Mouse (Mus musculus) ES-Bruce4 (cell line): ENCODE data around the gene Lins1. TPM values are rescaled to one million over a fixed set of nuclear protein-coding genes. Genes with fewer than 3 reads are reported as not detected.

Experiments used
- H3K27ac ChIP-seq: 2 replicates; pipeline ENCODE4 v1.5.1; 2012; ENCODE audit warnings: low read length, inconsistent platforms; ENCODE audit not compliant: insufficient read depth
- H3K27me3 ChIP-seq: 2 replicates; pipeline ENCODE4 v1.6.1; 2012; ENCODE audit warnings: mild to moderate bottlenecking, low read length, inconsistent platforms; ENCODE audit not compliant: control insufficient read depth, poor library complexity, insufficient read depth, severe bottlenecking
- H3K36me3 ChIP-seq: 2 replicates; pipeline ENCODE4 v1.6.1; 2012; ENCODE audit warnings: inconsistent platforms, mild to moderate bottlenecking, low read length, moderate library complexity; ENCODE audit not compliant: control insufficient read depth, poor library complexity, insufficient read depth, severe bottlenecking
- H3K4me1 ChIP-seq: one replicate; pipeline ENCODE4 v1.8.1; 2011; ENCODE audit warnings: low read length; ENCODE audit not compliant: control insufficient read depth, insufficient read depth
- H3K4me3 ChIP-seq: 2 replicates; pipeline ENCODE4 v1.5.1; 2011; ENCODE audit warnings: low read depth, mild to moderate bottlenecking, low read length
- H3K9ac ChIP-seq: 2 replicates; pipeline ENCODE4 v1.6.1; 2012; ENCODE audit warnings: low read depth, mild to moderate bottlenecking, inconsistent platforms; ENCODE audit not compliant: poor library complexity, severe bottlenecking
- H3K9me3 ChIP-seq: replicated peaks from 2 replicates; pipeline ENCODE4 v1.6.1; 2012; ENCODE audit warnings: mild to moderate bottlenecking, low read length, inconsistent platforms; ENCODE audit not compliant: control insufficient read depth, poor library complexity, insufficient read depth, severe bottlenecking
- CTCF ChIP-seq: IDR thresholded peaks from one replicate; pipeline ENCODE4 v1.8.1; 2011; ENCODE audit warnings: low read depth, low read length
- EP300 ChIP-seq: IDR thresholded peaks from 2 replicates; pipeline ENCODE4 v1.6.1; 2011; ENCODE audit warnings: low read depth, low read length; ENCODE audit not compliant: insufficient read depth
- POLR2A ChIP-seq: IDR thresholded peaks from one replicate; pipeline ENCODE4 v1.8.1; 2011; ENCODE audit warnings: low read length; ENCODE audit not compliant: insufficient read depth
- polyA plus RNA-seq: library from polyadenylated mRNA; stranded (reverse); fragments of >200 nt; gene quantifications from 2 replicates; pipeline ENCODE4 v1.2.4, GENCODE M21; 2011; ENCODE audit warnings: low read depth; ENCODE audit not compliant: missing spikeins, insufficient read depth, insufficient read length

Gene Lins1
- polyA plus RNA-seq, 1 experiment, result 10.9 TPM

- Histone ChIP-seq H3K9me3 (no peaks in the 10 kb centered on the region), H3K4me3 (no peak overlapping the region), H3K4me1 (no peaks in the 10 kb centered on the region), H3K9ac (no peak overlapping the region), H3K27me3 (no peaks in the 10 kb centered on the region), H3K27ac (no peak overlapping the region), H3K36me3 (peaks cover 9% of the 10 kb centered on the region; the same call in 1 of the 2 replicates)
- no peak for TF ChIP-seq POLR2A
- no peak for TF ChIP-seq CTCF
- no peak for TF ChIP-seq EP300
Measured at GRCm38 (mm10) chr7:66675800-66676199, 13.9 kb upstream of the Lins1 start.

GRCm38 (mm10) chr7:66682119-66682863 is 7.4 kb upstream of the Lins1 start:
- TF ChIP-seq POLR2A, result no peak
- Histone ChIP-seq H3K27ac (no peak overlapping the region), H3K36me3 (peaks cover 9% of the 10 kb centered on the region; the same call in 1 of the 2 replicates)

GRCm38 (mm10) chr7:66688721-66689120 is 968 bp upstream of the Lins1 start:
- Histone ChIP-seq H3K36me3 (no peaks in the 10 kb centered on the region), H3K9me3 (no peaks in the 10 kb centered on the region), H3K4me3 (peak overlapping the region; percentile 96), H3K9ac (peak overlapping the region; percentile 82), H3K27ac (no peak overlapping the region), H3K27me3 (no peaks in the 10 kb centered on the region), H3K4me1 (no peaks in the 10 kb centered on the region)
- TF ChIP-seq CTCF (no peak), EP300 (no peak), POLR2A (no peak)

More at GRCm38 (mm10) chr7:66682119-66682863, 7.4 kb upstream of the Lins1 start:
- no peak overlapping the region for H3K9ac ChIP-seq
- H3K4me1 ChIP-seq, result no peaks in the 10 kb centered on the region
- H3K27me3 ChIP-seq, result no peaks in the 10 kb centered on the region
- no peak overlapping the region for H3K4me3 ChIP-seq
- H3K9me3 ChIP-seq, result no peaks in the 10 kb centered on the region

- H3K4me1 ChIP-seq, result no peaks in the 10 kb centered on the region
- H3K4me3 ChIP-seq, result peak within 1 kb of the TSS; percentile 96
- no peaks in the 10 kb centered on the region for H3K27me3 ChIP-seq
- peak within 1 kb of the TSS; percentile 82 for H3K9ac ChIP-seq
- TF ChIP-seq POLR2A, result no peak
- TF ChIP-seq EP300, result no peak
- no peak for TF ChIP-seq CTCF
- no peak within 1 kb of the TSS for H3K27ac ChIP-seq
- H3K36me3 ChIP-seq, result no peaks in the 10 kb centered on the region
- H3K9me3 ChIP-seq, result no peaks in the 10 kb centered on the region
Measured at GRCm38 (mm10) chr7:66689294-66689619, 432 bp upstream of the Lins1 start, which contains the start of gene Asb7. TSS of gene Asb7 (minus strand) at chr7:66689596.

- no peak overlapping the region for H3K4me3 ChIP-seq
- H3K27me3 ChIP-seq, result no peaks in the 10 kb centered on the region
- no peak for TF ChIP-seq POLR2A
- TF ChIP-seq EP300, result no peak
- no peak for TF ChIP-seq CTCF
- H3K9me3 ChIP-seq, result no peaks in the 10 kb centered on the region
- no peak overlapping the region for H3K27ac ChIP-seq
- no peaks in the 10 kb centered on the region for H3K4me1 ChIP-seq
- no peak overlapping the region for H3K9ac ChIP-seq
- no peaks in the 10 kb centered on the region for H3K36me3 ChIP-seq
Measured at GRCm38 (mm10) chr7:66694467-66694866, 4.8 kb downstream of the Lins1 start.

GRCm38 (mm10) chr7:66702721-66703120 is 13.0 kb downstream of the Lins1 start:
- H3K27ac ChIP-seq, result no peak overlapping the region
- no peaks in the 10 kb centered on the region for H3K9me3 ChIP-seq
- no peaks in the 10 kb centered on the region for H3K36me3 ChIP-seq

More at GRCm38 (mm10) chr7:66702721-66703120, 13.0 kb downstream of the Lins1 start:
- TF ChIP-seq EP300 (no peak), CTCF (no peak)
- H3K4me3 ChIP-seq, result no peak overlapping the region
- no peaks in the 10 kb centered on the region for H3K4me1 ChIP-seq
- no peak overlapping the region for H3K9ac ChIP-seq
- no peaks in the 10 kb centered on the region for H3K27me3 ChIP-seq
